Mouse (Mus musculus): ENCODE data around the gene Tef. TPM values are rescaled to one million over a fixed set of nuclear protein-coding genes. Genes with fewer than 3 reads are reported as not detected.

The Tef gene
- polyA plus RNA-seq, 1 experiment from 2014 or later = 6.2 TPM

DNA sequence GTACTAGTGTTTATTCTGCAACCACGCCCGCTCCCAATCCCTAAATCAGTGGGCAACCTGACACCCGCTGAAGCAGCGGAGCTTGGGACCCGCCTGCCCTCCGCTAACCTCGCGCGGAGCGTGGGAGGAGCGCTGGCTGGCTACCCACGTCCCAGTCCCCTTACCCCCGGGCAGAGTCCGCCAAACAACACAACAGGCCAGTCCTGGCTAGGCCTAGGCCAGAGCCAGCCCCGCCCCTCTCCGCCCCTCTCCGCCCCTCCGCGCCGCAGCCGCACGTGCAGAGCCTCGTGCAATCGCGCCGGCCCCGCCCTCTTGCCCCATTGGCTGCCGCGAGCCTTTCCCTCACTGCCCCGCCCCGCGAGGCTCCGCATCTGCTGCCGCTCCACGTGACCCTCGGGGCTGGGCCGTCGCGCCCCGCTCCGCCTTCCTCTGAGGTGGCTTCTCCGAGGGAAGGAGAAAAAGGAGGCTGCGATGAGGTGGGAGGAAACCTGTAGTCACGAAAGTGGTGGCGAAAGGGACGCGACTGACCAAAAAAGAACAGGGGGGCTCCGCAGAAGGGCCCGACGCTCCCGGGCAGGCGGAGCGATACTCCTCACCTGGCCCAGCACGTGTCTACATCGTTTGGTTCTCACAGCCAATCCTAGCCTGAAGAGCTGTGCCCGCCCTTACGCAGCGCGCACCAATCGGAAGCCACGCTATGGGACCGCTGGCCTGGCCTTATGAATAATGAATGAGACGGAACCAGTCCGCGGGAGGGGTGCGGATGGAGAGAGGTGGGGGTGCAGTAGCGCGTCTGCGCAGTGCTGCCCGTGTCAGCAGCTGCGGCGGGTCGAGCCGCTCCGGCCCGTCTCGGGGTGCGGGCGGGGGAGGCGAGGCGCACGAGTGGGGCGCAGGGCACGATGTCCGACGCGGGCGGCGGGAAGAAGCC, 8.7 kb downstream of the Tef start:
- WGBS (ENCODE audit: insufficient replicate concordance) = under 1% methylated on average over 88 of the region's 89 CpGs
- Histone ChIP-seq H3K4me3 (replicated peaks) (peak overlapping the region; percentile 77), H3K9me3 (replicated peaks) (no peaks in the 10 kb centered on the region), H3K4me2 (peak overlapping the region; percentile 99), H3K9ac (peak overlapping the region; percentile 68), H3K27ac (replicated peaks) (peak overlapping the region; percentile 77), H3K36me3 (replicated peaks) (peaks cover 11% of the 10 kb centered on the region; the same call in 1 of the 2 replicates), H3K27me3 (no peaks in the 10 kb centered on the region), H3K4me1 (replicated peaks) (peaks cover 50% of the 10 kb centered on the region)
- peak; percentile 97 for ATAC-seq (ENCODE audit: insufficient read depth)

DNA sequence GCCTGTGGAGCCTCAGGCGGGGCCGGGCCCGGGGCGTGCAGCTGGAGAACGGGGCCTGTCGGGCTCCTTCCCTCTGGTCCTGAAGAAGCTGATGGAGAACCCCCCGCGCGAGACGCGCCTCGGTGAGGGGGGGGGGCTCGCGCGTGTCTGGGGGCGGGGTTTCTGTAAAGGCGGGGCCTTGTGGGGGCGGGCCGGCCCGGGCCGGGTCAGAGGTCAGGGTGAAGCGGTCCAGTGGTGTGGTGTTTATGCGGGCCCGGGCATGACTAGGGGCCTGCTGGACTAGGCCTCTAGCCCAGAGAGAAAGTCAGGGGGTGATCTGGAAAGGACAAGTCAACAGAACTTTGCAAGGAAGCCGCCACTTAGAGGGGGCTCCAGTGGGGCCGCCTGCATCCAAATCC, 9.4 kb downstream of the Tef start:
- peak; percentile 8 for ATAC-seq (ENCODE audit: insufficient read depth)
- Histone ChIP-seq H3K4me1 (replicated peaks) (peaks cover 50% of the 10 kb centered on the region), H3K4me3 (replicated peaks) (peak overlapping the region; percentile 77), H3K27me3 (no peaks in the 10 kb centered on the region), H3K27ac (replicated peaks) (peak overlapping the region; percentile 77; the same call in 1 of the 2 replicates), H3K9me3 (replicated peaks) (no peaks in the 10 kb centered on the region), H3K4me2 (peak overlapping the region; percentile 99), H3K9ac (peak overlapping the region; percentile 68), H3K36me3 (replicated peaks) (peaks cover 16% of the 10 kb centered on the region; the same call in 1 of the 2 replicates)
- WGBS (ENCODE audit: insufficient replicate concordance) = 2% methylated on average over 25 of the region's 26 CpGs

DNA sequence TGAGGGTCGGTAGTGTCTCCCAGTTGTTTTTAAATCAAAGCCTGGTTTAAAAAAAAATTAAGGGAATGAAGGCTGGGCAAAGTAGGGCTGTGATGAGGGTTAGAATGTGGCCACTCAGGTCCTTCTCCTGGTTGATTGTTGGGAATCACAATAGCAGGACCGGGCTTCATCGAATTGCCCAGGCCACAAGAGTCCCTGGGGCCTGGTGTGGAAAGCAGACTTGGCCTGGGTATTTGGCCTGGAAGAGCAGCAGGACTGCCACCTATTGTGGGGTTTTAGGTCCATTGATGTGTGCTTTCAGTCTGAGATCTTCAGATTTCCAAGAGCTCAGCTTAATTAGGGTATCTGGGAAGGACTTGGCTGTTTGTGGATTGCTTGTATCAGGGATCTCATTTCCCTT, 10.1 kb downstream of the Tef start:
- Histone ChIP-seq H3K9me3 (replicated peaks) (no peaks in the 10 kb centered on the region), H3K4me3 (replicated peaks) (peak overlapping the region; percentile 77), H3K36me3 (replicated peaks) (peaks cover 23% of the 10 kb centered on the region), H3K4me2 (peak overlapping the region; percentile 99), H3K9ac (peak overlapping the region; percentile 68; the same call in 1 of the 2 replicates), H3K27me3 (no peaks in the 10 kb centered on the region), H3K4me1 (replicated peaks) (peaks cover 50% of the 10 kb centered on the region), H3K27ac (replicated peaks) (0 out of 2 replicates have a peak overlapping the region, but pooled peaks have one; percentile 77)
- 53% methylated on average over 3 of the region's 3 CpGs for WGBS (ENCODE audit: insufficient replicate concordance)
- ATAC-seq (ENCODE audit: insufficient read depth) = no peak

DNA sequence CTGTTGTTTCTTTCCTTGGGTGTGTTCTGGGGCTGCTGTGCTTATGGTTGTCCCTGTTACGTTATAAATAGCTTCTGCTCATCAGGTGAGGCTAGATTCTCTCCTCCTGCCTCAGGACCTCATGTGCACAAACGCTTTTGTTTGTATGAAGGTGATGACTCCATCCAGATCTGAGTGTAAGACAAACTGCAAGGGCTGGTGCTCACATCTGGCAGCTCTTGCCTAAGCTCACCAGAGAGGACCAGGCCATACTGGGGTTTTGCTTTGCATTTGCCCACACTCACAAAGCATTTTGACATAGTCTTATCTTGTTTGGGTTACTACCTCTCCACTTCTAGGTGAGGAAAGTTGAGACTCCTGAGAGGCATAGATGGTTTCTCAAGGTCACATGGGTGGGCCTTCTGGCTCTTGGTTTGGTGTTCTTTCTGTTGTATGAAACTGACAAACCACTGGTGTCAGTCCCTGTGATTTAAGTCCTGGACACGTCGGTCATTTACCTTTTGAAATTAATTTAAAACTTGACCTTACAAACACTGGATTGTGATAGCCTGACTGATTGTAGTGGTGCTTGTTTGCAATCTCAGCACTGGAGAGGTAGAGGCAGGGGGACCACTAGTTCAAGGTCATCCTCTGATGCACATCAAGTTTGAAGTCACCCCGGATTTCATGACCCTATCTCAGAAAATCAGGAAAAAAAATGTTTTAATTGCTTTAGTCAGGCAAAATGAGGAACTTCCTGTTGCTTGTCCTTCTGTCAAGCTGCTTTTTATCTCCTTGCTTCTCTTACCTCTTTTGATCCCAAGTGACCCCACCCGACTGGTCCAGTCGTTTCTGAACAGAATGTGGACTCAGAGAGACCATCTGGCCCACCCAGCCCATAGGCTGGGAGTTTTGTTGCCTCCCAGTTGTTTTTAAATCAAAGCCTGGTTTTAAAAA, 10.7 kb downstream of the Tef start:
- ATAC-seq (ENCODE audit: insufficient read depth) = no peak
- Histone ChIP-seq H3K4me2 (0 out of 2 replicates have a peak overlapping the region, but pooled peaks have one; percentile 8), H3K4me3 (replicated peaks) (peak overlapping the region; percentile 77; the same call in 1 of the 2 replicates), H3K27ac (replicated peaks) (no peak overlapping the region), H3K9ac (no peak overlapping the region), H3K27me3 (no peaks in the 10 kb centered on the region), H3K4me1 (replicated peaks) (peaks cover 50% of the 10 kb centered on the region), H3K36me3 (replicated peaks) (peaks cover 24% of the 10 kb centered on the region), H3K9me3 (replicated peaks) (no peaks in the 10 kb centered on the region)
- 43% methylated on average over 7 of the region's 7 CpGs for WGBS (ENCODE audit: insufficient replicate concordance)

DNA sequence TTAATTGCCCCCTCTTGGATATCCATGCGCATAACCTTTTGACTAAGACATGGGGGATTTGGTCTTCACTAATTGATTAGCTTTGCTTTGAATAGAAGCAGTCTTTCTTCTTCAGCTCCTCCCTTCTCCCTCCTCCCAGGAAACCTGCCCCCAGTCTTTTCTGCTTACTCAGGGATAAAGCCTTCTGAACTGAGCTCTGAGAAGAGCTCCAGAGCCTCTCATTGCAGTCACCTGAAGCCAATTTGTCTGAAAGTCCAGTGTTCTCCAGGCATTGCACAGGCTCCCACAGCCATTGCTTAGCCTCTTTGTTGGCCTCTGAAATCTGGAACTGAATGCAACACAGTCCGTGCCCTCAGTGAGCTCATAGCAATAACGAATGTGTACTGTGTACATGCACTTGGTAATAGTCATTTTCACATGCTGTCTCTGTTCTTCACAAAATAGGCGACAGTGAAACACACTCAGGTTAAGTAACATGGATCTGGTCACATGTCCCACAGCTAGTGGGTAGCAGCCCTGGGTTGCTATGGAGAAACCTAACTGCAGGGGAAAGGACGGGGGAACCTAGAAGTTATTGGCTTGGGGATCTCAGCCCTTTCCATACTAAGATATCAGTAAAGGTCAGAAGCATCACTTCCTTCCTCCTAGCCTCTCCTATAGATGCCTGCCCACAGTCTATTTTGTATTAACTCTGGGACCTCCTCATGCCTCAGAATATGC, 11.9 kb downstream of the Tef start:
- WGBS (ENCODE audit: insufficient replicate concordance) = 55% methylated on average over 5 of the region's 5 CpGs

DNA sequence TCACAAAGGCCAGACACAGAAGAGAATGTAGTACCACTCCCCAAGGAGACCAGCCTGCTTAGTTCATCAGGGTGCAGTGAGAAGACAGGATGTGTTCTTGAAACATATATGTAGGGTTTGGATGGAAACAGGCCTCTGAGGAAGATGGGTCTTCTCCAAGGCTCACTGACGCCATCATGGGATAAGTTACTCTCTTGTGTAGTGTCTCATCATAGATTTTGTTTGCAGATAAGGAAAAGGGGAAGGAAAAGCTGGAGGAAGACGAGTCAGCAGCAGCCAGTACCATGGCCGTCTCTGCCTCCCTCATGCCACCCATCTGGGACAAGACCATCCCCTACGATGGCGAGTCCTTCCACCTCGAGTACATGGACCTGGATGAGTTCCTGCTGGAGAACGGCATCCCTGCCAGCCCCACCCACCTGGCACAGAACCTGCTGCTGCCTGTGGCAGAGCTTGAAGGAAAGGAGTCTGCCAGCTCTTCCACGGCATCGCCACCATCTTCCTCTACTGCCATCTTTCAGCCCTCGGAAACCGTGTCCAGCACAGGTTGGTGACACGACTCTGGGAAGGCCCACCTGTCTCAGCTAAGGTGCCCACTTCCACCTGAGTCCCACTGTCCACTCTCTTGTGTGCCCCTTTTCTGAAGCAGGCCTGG, 12.6 kb downstream of the Tef start:
- Histone ChIP-seq H3K27me3 (no peaks in the 10 kb centered on the region), H3K4me2 (no peak overlapping the region)
- 57% methylated on average over 12 of the region's 12 CpGs for WGBS (ENCODE audit: insufficient replicate concordance)

More for the DNA sequence above, 11.9 kb downstream of the Tef start:
- ATAC-seq (ENCODE audit: insufficient read depth) = no peak
- no peak overlapping the region for H3K27ac ChIP-seq (replicated peaks)
- no peaks in the 10 kb centered on the region for H3K27me3 ChIP-seq
- no peaks in the 10 kb centered on the region for H3K9me3 ChIP-seq (replicated peaks)
- H3K9ac ChIP-seq = no peak overlapping the region
- H3K36me3 ChIP-seq (replicated peaks) = peaks cover 25% of the 10 kb centered on the region
- H3K4me1 ChIP-seq (replicated peaks) = peaks cover 44% of the 10 kb centered on the region
- no peak overlapping the region for H3K4me3 ChIP-seq (replicated peaks)
- no peak overlapping the region for H3K4me2 ChIP-seq

DNA sequence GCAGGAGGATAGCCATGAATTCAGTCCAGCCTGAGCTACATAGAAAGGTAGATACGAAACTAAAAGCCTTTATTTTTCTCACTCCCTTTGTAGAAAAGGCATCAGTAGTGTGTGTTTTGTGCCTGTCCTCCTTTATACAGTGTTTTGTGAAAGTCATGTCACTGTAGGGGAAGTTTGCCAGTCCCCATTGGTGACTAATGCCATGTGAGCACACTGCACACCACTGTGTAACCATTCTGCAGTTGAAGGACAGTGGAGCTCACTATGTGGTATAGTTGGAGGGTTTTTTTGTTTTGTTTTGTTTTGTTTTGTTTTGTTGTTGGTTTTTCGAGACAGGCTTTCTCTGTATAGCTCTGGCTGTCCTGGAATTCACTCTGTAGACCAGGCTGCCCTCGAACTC, 16.2 kb downstream of the Tef start:
- Histone ChIP-seq H3K9ac (no peak overlapping the region), H3K27ac (replicated peaks) (no peak overlapping the region), H3K4me2 (no peak overlapping the region), H3K4me3 (replicated peaks) (no peak overlapping the region), H3K27me3 (no peaks in the 10 kb centered on the region), H3K9me3 (replicated peaks) (no peaks in the 10 kb centered on the region), H3K4me1 (replicated peaks) (peaks cover 9% of the 10 kb centered on the region), H3K36me3 (replicated peaks) (peaks cover 35% of the 10 kb centered on the region)
- no peak for ATAC-seq (ENCODE audit: insufficient read depth)
- 64% methylated on average over 3 of the region's 3 CpGs for WGBS (ENCODE audit: insufficient replicate concordance)

More for the DNA sequence above, 12.6 kb downstream of the Tef start:
- Histone ChIP-seq H3K9ac (no peak overlapping the region), H3K36me3 (replicated peaks) (peaks cover 28% of the 10 kb centered on the region), H3K27ac (replicated peaks) (no peak overlapping the region), H3K9me3 (replicated peaks) (no peaks in the 10 kb centered on the region), H3K4me3 (replicated peaks) (no peak overlapping the region), H3K4me1 (replicated peaks) (peaks cover 40% of the 10 kb centered on the region)
- no peak for ATAC-seq (ENCODE audit: insufficient read depth)

DNA sequence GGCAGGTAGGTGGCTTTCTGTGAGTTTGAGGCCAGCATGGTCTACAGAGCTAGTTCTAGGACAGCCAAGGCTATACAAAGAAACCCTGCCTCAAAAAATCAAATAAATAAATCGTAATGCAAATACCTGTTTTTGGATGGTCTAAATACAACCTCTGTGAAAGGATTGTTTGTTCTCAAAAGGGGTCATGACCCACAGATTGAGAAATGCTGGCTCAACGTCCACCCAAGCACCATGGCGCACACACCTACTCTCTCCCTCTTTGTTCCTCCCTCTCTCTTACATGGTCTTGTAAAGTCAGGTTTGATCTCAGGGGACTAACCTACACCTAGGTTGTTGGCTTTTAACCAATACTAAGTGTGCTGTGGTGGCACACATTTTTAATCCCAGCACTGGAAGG, 20.4 kb downstream of the Tef start:
- peak; percentile 36; the same call in 1 of the 2 replicates for ATAC-seq (ENCODE audit: insufficient read depth)
- Histone ChIP-seq H3K27me3 (no peaks in the 10 kb centered on the region), H3K9ac (no peak overlapping the region), H3K27ac (replicated peaks) (no peak overlapping the region), H3K4me3 (replicated peaks) (no peak overlapping the region), H3K4me1 (replicated peaks) (peaks cover 2% of the 10 kb centered on the region; the same call in 1 of the 2 replicates), H3K4me2 (no peak overlapping the region), H3K36me3 (replicated peaks) (peaks cover 26% of the 10 kb centered on the region), H3K9me3 (replicated peaks) (no peaks in the 10 kb centered on the region)
- 66% methylated on average over 3 of the region's 3 CpGs for WGBS (ENCODE audit: insufficient replicate concordance)

DNA sequence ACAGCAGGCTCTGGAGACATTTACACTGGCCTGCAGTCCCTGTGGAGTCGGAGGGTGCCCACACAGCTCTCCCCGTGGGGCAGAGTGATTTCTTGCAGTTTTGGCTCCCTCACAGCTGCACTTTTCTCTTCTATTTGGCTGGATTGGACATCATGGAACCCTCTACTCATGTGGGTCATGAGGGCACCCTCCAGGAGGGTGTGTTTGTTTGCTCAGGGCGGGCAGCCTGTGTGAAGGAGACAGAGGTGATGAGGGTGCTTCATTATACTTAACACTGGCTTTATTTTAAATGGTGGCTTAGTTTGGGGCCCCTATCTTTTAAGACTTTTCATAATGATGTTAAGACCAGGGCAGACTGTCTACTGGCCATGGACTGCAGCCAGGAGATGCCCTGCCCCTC, 22.6 kb downstream of the Tef start:
- no peaks in the 10 kb centered on the region for H3K9me3 ChIP-seq (replicated peaks)
- H3K36me3 ChIP-seq (replicated peaks) = peaks cover 22% of the 10 kb centered on the region
- H3K4me2 ChIP-seq = no peak overlapping the region
- H3K9ac ChIP-seq = no peak overlapping the region
- no peaks in the 10 kb centered on the region for H3K27me3 ChIP-seq
- 64% methylated on average over 3 of the region's 3 CpGs for WGBS (ENCODE audit: insufficient replicate concordance)
- no peak for ATAC-seq (ENCODE audit: insufficient read depth)
- no peak overlapping the region for H3K4me3 ChIP-seq (replicated peaks)
- H3K4me1 ChIP-seq (replicated peaks) = peaks cover 2% of the 10 kb centered on the region; the same call in 1 of the 2 replicates
- H3K27ac ChIP-seq (replicated peaks) = no peak overlapping the region

Data from liver, embryonic 15.5 days (tissue).